Mouse (Mus musculus) bone marrow, adult 2 months (tissue): Measurements from ENCODE around the gene Vmn2r103.

Experiments used
- CTCF ChIP-seq: fragments of 200-500 bp; IDR thresholded peaks from 2 replicates; pipeline ENCODE4 v1.5.1; 2011; ENCODE audit warnings: low read length, control low read depth; ENCODE audit not compliant: control insufficient read depth, insufficient read depth
- POLR2A ChIP-seq: fragments of 200-500 bp; IDR thresholded peaks from 2 replicates; pipeline ENCODE4 v1.6.1; 2011; ENCODE audit warnings: low read depth, mild to moderate bottlenecking, control low read depth, low read length, borderline replicate concordance; ENCODE audit not compliant: control insufficient read depth

- TF ChIP-seq POLR2A (no peak), CTCF (no peak)
These were observed 5.8 kb downstream of the Vmn2r103 start for GRCm38 (mm10) chr17:19778994-19779393.
